Mouse (Mus musculus) c-Kit-positive CD71-positive TER-119-negative erythroid progenitor cells, embryonic 14.5 days (primary cell): Measurements from ENCODE around the gene Cadps.

Experiments
- DNase-seq: peaks from one replicate; pipeline ENCODE4 v3.0.0-alpha.2; 2013; ENCODE audit warnings: low read depth

Cadps gene

DNA sequence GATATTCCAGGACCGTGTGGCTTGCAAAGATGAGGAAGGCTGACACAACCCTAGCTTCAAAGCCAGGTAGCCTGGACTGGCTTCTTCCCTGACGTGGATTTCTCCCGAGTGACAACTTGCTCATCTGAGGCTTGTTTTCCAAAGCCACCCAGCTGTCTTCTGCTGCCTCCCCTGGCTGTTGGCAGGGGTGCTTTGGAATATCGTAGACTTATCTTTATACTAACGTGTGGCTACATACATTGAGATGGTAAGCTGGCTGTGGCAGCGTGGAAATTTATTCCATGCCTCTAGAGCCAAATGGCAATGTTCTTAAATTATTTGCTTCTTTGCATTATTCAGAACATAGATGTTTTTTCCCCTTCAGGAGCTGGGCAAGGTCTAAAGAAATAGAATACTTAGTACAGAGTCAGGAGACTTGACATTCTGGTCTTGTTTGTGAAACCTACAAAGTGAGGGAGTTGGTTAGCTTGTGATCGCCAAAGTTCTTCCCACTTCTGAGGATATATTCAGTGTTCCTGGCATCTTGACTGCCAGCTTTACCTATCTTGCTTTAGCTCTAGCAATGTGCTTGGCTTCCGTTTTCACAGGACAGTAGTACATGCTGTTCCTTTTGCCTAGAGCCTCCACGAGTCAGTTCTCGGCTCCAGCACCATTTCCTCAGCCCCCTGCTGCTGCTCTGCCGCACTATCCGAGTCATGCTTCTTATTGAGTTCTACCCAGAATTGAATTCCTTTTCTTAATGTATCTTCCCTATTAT lies 318.5 kb downstream of the Cadps start:
- no peak for DNase-seq

DNA sequence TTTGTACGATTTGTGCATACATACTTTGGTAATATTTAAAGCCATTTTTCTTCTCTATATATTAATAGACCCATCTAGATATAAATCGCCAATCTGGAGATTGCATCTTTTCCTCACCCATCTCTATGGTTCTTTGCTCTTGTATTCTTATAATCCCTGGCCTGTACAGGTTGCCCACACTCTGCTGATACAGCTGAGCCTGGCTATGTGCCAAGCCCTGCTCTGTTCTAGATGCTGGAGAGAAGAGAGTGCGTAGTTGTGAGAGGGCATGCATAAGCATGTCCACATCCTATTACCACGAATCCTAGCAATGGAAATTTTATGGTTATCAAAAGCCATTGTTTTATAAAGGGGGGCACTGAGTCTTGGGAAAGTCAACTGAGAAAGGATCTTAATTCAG lies 360.7 kb downstream of the Cadps start:
- no peak for DNase-seq

DNA sequence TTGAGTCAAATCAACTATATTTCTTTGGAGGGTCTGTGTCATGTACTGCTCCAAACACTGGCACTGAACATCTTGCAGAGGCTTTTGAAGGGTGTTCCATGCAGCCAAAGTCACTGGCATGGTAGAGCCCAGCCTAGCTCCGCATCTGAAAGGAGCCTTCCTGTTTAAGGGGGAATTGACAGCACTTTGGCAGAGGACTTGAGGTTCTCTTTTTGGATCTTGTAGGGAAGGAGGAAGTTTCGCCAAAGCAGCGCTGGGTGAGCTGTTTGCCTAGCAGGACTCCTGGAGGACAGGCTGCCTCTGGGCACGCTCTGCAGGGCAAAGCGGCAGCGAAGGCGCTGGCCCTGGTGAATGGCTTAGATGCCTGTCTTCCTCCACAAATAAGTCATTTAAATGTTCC lies 363.2 kb downstream of the Cadps start:
- DNase-seq, result no peak

DNA sequence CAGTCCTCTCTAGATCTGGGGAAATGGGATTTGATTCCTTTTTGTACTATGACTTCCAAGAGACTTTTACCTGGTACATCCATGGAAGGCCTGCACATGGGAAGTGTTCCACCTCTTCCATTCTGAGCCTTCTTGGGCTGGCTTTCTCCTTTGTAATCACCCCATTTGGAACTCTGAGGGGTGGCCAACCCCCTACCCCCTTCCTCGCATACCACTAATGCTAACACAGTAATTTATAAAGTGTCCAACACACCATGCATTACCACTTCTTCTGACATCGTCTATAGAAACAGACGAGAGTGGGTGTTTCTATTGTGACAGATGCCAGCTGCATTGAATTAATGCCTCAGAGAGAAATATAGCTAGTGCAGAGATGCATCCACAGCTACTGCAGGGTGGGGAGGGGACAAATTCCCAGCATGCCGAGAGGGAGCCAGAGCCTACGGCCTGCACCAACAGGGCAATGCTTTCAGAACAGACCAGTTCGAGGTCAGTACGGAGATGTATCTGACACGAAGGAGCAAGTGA lies 367.8 kb downstream of the Cadps start:
- DNase-seq, result no peak

DNA sequence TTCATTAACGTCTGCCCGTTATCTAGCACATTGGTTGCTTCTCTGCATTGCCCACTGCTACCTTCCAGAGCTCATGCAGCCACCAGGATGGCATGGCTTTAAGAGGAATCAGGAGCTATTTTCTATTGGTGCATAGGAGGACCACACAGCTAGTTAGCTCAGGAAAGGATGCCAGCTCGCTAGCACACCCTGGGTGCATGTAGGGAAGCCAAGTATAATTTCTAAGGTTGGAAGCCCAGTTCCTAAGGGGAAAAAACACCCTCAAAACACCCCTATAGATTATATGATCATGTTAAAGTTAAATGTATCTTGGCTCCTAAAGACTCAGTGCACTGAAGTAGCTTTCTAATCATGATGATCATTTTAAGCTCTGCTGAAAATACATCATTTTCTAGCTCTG lies 372.1 kb downstream of the Cadps start:
- no peak for DNase-seq

DNA sequence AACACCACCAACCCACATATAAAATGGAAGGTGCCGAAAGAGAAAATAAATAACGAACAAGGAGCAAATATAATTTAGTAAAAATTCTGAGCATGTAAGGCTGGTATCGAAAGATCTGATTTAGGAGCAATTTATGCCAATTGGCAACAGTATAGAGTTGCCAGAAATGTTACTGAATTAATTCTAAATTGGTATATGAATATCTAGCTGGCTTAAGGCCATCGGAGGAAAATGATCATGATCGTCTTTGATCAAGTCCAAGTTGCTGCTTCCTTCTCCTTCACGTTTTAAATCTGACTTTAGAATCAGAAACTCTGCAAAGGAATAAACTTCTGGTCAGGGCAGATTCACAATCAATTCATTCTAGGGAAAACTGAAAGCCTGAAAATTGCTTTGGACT lies 374.0 kb downstream of the Cadps start:
- DNase-seq, result no peak

DNA sequence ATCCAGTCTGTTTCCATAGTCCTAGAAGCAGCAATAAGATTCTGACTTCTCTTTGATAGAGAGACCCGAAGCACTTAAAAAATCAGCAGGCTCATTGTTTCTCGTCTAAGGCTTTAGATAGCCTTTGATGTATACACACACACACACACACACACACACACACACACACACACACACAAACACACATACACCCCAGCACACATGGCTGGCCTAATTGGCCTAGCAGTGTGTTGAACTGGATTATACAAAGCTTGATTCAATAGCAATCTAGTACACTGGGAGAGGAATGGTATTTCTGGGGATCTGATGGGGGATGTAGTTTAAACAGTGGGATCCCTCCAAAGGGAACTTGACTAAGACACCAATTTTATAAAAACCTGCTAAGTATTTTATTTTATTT lies 381.9 kb downstream of the Cadps start:
- DNase-seq, result no peak

DNA sequence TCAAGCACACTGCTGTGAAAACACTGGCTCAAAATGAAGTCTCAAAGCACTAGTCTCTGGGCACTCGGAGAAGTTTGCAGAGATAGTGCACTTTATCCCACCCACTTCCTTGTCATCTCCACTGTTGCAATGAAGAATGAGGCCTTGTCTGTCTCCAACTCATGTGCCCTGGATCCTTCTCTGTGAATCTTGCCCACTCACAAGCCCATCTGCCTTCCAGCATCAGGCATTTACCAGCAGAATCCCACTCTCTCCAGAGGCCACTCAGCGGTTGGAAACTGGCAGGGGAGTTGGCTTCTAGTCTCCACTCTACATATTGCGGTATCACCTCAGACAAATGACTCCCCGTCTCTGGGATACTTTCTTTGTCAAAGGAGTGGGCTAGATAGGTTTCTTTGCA lies 384.9 kb downstream of the Cadps start:
- no peak for DNase-seq

DNA sequence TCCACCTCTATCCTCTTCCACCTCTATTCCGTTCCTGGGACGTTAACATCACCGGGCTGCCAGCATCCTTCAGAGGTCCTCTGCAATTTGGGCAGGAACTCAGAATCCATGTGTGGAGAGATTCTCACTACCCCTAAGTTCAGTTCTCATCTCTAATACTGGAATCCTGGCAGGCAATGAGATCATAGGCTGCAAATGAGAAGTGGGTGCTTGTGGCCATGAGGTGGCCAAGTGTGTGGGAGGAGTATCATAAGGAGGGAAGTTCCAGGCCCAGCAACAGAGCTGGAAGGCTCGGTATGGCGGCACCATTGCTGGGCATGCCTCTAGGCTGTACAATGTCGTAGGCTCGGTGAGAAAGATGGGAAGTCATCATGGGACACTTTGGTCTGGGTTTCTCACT lies 385.5 kb downstream of the Cadps start:
- no peak for DNase-seq

DNA sequence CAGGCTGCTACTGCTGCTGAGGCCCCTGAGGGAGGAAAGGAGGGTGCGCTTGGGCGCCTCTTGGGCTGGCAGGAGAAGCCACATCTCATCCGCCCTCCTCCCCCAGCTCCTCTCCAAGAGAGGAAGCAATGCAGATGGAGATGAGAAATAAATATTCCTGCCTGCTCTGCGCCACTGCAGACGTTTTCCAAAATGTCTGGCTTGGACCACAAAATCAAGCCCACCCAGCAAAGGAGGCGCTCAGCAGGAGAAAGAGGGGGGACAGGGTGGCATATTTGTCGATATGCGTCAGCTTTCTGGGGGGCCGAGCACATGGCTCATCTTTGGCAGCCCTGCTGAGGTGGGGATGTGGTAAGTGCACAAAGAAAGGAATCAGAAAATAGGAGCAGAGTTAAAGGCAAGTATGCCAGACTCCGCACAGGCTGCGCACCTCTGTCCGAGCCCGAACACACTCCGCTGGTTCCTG lies 385.9 kb downstream of the Cadps start:
- no peak for DNase-seq

DNA sequence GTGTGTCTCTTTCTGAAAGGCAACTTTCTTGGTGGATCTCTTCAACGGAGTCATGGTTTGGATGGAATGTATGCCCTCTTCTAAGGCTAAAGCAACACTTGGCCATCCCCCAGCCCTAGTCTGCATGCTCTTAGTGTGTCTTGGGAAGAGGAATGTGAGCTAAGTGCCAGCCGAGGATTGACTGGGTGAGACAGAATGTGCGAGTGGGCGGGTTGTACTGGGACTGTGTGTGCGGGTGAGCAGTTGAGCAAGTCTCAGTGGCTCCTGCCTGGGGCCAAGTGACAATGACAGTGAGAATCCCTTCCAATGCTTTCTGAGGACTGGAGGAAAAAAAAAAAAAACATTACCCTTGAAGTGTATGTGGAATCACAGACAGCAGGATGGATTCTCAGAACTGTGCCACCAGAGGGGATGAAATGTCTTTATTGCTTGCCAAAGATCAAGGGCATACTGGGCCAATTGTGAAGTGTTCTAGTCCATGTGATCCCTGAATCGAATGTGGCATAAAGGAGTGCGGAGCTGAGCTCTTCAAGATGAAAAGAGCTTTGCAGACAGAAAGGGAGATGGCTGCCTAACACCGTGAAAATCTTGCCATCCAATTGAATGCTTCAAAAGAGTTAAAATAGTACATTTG lies 394.7 kb downstream of the Cadps start:
- no peak for DNase-seq

DNA sequence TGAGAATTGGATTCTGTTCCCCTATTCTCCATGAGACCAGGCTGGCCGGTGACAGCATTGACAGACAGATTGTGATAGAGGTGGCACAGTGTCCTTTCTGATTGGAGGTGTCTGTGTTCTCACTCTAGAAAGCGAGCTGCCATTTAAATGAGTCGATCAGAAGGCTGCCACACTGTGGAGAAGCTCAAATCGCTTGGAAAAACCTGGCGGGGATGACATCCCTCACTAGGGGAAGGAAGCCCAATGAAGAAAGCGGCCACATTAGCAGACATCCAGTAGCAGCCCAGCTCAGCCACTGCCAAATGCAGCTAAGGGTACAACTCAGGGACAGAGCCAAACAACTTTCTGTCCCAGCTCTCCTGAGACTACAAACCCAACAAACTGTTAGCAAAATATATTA lies 397.6 kb downstream of the Cadps start:
- DNase-seq, result no peak

DNA sequence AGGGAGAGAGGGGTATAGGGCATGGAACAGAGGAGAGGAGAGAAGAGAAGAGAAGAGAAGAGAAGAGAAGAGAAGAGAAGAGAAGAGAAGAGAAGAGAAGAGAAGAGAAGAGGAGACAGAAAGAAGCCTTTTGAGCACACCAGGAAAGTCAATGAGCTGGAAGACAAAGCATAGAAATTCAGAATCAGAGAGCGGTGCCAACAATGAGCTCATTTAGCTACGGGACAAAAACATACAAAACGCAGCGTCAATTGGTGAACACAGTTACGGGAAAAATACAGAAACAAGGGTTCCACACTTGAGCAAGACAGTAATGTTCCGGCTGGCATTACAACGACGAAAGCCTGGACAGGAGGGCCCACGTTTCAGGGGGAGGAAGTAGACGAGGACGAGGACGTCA lies 412.6 kb downstream of the Cadps start:
- DNase-seq, result no peak

DNA sequence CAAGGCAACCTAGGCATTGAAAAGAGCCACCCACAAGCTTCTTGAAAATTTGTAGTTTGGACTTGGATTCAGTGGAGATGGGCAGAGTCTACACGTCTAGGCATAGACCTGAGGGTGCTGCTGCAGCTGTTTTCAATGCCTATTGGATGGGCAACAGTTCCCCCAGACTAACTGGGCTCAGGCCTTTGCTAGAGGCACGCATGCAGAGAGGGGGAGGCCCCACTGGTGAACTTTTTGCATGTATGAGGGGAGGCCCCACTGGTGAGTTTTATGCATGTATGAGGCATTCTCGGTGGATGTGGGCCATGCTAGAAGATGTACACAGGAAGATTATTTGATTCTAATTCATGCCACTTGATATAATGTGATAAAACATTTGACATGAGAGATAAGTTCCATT lies 413.1 kb downstream of the Cadps start:
- DNase-seq, result no peak

DNA sequence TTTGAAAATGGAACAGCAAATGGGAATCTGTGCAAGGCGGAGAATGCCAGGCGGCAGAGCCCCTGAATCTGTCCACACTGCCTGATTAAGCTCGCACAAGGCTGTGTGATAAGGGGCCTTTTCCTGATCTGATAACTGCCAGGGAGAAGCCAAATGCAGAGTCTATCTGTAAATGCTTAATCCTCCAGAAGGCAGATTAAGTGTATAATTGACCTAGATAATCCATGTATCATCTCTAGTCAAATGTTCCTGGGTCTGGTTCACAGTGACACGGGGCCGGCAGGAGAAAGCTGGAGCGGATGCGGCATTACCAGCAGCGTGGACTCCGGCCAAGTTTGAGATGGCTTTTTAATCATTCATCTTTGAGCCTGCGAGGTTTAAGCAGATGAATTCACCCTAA lies 416.3 kb downstream of the Cadps start:
- no peak for DNase-seq

DNA sequence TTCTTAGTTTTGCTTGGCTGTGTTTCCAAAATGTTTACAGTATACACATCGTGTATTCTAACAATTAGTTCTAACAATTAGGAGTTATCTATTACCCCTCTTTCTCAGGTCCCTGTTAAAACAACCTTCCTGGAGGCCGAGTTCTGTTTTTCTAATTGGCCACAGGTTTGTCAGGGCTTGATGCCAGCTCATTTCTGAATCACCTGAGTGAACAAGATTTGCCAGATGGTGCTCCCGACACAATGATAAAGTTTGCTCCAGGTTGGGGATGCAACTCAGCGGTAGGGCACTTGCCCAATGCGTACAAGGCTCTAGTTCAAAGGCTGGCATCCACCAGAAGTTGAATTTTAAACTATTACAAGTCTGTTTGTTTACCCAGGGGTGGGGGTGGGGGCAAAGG lies 417.7 kb downstream of the Cadps start:
- no peak for DNase-seq

DNA sequence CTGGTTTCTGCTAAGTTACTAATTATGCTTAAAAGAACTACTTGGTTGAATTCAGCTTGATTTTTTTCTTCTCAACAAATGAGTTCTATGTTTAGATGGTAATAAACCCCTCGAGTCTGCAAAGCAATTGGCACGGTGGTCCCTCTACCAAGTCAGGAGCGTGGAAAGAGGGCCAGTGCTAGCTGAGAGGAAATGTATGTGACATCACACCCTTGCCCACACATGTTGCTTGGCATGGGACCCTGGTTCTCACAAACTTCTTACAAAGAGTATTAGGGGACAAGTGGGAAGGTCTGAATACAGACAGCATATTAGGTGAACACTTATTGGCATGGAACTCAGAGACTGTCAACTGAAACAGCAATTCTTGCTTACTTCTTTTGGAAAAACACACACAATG lies 418.2 kb downstream of the Cadps start:
- no peak for DNase-seq

DNA sequence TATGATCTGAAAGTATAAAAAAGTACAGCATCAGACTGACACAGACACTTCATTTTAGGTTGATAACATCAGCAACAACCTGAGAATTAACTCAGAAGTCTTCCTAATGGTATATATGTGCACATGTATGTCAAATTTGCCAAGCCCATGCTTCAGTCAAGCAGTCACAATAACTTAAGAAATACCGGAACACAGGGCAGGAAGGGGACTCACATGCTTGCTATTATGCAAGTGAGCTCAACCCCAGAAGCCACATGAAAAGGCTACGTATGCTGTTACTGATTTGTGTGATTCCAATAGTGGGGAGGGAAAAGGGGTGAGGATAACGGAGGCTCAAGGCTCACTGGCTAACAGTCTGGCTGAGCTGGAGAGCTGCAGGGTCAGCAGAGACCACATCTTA lies 418.8 kb downstream of the Cadps start:
- no peak for DNase-seq

DNA sequence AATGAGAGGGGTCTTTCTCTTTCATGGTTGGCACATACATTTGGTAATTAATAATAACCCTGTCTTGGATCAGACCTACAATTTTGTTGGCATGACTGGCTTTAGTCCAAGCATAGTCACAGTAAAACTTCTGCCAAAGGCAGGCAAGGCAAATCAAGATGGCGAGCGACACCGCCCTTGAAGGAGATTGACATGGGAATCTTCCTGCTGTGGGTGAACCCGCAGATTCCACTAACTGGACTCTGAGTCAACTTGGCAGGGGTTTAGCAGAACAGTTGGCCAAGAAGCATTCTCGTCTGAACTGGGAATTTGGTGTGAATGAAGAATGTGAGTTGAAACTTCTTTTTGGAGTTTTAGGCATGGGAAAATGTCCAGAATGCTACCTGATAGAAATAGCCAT lies 422.8 kb downstream of the Cadps start:
- no peak for DNase-seq

DNA sequence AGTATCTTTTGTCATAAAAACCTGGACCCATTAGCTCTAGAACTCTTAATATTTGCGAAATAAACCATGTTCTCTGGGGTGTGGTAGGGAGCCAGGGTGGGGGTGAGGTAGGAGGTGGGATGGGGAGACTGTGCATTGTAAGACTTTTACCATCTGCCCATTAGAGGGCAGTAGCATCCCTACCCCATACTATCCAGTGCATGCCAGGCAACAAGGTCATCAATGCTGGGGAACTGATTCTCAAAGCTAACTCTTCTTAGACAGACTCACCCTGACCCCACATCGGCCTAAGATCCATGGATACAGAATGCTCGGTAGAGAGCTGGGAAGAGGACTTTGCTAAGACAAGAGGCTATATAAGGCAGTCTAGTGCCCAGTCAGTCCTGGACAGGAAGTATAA lies 425.3 kb downstream of the Cadps start:
- DNase-seq, result no peak

DNA sequence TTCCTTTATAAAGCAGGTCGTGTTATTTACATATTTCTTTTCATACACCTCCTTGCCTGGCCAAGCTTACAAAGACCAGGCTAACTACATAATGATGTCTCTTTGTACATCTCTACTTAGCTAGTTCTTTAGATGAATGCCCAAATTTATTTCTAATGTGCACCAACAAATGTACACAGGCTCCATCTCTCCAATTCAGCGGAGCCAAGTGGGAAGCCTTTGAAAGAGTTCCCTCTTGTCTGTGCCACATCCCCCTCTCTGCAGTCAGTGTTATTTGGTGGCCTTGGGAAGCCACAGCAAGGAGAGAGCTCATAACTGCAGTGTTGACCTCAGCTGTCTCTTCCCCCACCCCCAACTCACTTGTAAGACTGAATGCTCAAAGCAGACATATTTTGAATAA lies 428.6 kb downstream of the Cadps start:
- DNase-seq, result no peak

DNA sequence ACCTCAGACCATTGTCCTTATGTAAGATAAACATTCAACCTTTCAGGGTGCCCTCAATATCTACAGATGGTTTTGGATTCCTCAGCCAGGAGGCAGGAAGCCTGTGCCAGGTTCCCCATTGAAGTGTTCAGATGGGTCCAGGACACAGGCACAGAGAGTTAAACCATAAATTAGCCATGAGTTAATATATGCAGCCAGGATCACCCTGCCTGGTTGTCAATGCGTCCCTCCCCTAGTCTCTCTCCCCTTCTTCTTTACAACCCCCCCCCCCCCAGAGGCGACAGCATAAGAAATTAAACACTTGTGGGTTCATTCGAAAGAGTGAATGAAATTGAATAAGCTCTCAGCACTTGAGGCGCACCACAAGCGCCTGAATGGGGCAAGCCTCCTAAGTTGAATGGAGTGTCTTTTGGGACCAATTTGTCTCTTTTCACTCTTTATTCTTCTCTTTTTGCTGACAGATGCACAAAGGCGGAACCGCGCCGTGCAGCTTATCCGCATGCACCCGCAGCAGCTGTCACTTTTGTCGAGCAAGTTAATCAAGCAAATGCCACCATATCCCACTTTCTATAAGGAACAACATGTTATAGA lies 429.5 kb downstream of the Cadps start:
- no peak for DNase-seq

DNA sequence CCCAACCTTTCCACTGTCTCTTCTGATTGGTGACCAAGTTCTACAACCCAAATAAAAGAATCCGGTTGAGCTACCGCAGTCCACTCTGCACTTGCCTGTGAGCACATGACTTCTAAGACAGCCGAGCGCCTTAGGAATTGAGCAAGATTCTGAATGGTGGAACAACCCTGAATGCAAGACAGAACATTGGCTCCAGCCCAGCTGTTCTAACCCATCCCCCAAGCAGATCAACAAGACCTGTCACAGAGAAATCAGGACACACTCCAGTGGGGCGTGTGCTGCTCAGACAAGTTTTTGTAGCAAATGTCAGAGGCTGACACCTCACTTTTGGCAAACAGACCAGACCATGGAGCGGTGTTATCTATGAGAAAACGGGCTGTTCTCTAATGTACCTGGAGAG lies 431.7 kb downstream of the Cadps start:
- DNase-seq, result no peak
